Mouse (Mus musculus): ENCODE measurements around the gene Spop.

- TF ChIP-seq CTCF (IDR thresholded peaks at IDR 0.05) = no peak
- no peak for TF ChIP-seq EP300 (IDR thresholded peaks at IDR 0.05)
These were observed 76.2 kb downstream of the Spop start for GRCm38 (mm10) chr11:95490104-95490503.

All from lung, postnatal 0 days (tissue).